Mouse (Mus musculus) forebrain, embryonic 10.5 days (tissue): Measurements from ENCODE around the gene Tmbim1. TPM values are rescaled to one million over a fixed set of nuclear protein-coding genes. Genes with fewer than 3 reads are reported as not detected.
A peak's percentile ranks its signal among the peaks of the same experiment; 100 is the strongest.

Experiments
- DNase-seq: peaks from one replicate; pipeline ENCODE4 v3.0.0-alpha.2; 2017; ENCODE audit warnings: low spot score; ENCODE audit errors: extremely low spot score
- H3K27ac ChIP-seq: fragments of 300-500 bp; sonication (generic); 2 replicates; pipeline ENCODE4 v1.5.1; 2016; ENCODE audit warnings: mild to moderate bottlenecking
- H3K27me3 ChIP-seq: fragments of 300-500 bp; sonication (generic); 2 replicates; pipeline ENCODE4 v1.6.1; 2016; ENCODE audit warnings: mild to moderate bottlenecking; ENCODE audit not compliant: poor library complexity, severe bottlenecking
- H3K36me3 ChIP-seq: fragments of 300-500 bp; sonication (generic); replicated peaks from 2 replicates; pipeline ENCODE4 v1.6.1; 2016; ENCODE audit warnings: mild to moderate bottlenecking, moderate library complexity
- H3K4me1 ChIP-seq: fragments of 300-500 bp; sonication (generic); 2 replicates; pipeline ENCODE4 v1.6.1; 2016
- H3K4me3 ChIP-seq: fragments of 300-500 bp; sonication (generic); 2 replicates; pipeline ENCODE4 v1.5.1; 2016; ENCODE audit warnings: mild to moderate bottlenecking, moderate library complexity
- H3K9me3 ChIP-seq: fragments of 300-500 bp; sonication (generic); 2 replicates; pipeline ENCODE4 v1.6.1; 2016; ENCODE audit warnings: mild to moderate bottlenecking, moderate library complexity
- WGBS: fragments of 180-500 bp; shearing (Covaris S2); methylation state at CpG from one replicate; pipeline ENCODE4 v1.1.7; 2016; 5-methylcytosine and 5-hydroxymethylcytosine counted together
- polyA plus RNA-seq: library from polyadenylated mRNA; unstranded; fragments of >200 nt; fragmentation: Nextera tagmentation; extraction: Ambion mirVana; gene quantifications from 2 replicates; pipeline ENCODE4 v1.2.1, GENCODE M21; 2016

Tmbim1 gene
- polyA plus RNA-seq, 1 experiment from 2014 or later: 8.3 TPM

DNA sequence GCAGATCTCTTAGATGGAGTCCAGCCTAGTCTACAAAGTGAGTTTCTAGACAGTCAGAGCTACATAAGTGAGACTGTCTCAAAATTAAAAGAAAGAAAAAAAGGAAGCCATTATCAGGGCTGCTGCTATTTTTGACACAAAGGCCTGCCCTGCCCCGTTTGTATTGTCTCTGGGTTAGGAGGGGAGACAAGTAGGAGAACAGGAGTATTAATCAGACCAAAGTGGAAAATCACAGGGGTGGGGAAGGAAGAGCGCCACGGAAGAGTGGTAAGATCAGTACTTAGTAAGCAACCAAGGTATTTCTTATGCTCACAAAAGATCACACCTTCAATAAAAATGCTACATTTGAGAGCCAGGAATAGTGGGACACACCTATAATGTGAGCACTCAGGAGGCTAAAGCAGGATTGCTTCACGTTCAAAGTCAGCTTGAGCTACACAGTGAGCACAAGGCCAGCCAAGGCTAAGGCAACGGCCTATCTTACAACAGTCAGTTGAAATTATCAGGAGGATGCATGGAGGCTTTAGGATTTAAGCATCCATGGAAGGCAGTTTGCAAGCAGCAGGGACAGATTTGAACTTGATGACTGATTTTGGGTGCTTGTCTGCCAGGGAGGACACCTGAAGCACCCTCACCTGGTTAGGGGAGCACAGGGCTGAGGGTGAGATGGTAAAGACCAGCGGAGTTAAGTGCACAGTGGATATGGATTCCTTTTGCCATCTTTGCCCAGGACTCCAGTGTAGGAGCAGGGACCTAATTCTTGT, 4.9 kb downstream of the Tmbim1 start:
- 88% methylated on average over 6 of the region's 6 CpGs for WGBS
- no peak overlapping the region for H3K4me3 ChIP-seq
- H3K9me3 ChIP-seq: no peaks in the 10 kb centered on the region
- no peak overlapping the region for H3K27ac ChIP-seq
- peaks cover 30% of the 10 kb centered on the region for H3K4me1 ChIP-seq
- no peak for DNase-seq
- H3K27me3 ChIP-seq: peaks cover 30% of the 10 kb centered on the region
- peaks cover 9% of the 10 kb centered on the region for H3K36me3 ChIP-seq

DNA sequence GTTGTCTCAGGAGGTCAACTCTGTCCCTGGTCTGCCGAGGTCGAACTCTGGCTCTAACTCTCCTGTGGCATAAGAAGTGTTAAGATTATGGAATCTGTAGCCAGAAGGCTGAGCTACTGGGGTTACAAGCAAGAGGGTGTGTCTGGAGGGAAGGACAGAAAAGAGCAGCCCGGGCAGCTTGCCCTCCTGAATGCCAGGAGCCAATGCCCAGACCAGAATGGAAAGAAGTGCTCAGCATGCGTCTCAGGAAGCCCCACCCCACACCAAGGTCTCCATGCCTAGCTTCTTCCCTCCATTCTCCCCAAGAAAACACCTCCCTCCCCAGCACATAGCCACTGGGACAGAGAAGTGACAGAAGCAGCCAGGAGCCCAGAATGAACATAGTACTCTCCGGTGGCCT, 6.4 kb downstream of the Tmbim1 start:
- H3K4me1 ChIP-seq: peaks cover 33% of the 10 kb centered on the region
- no peaks in the 10 kb centered on the region for H3K9me3 ChIP-seq
- H3K4me3 ChIP-seq: no peak overlapping the region
- DNase-seq: no peak
- peaks cover 12% of the 10 kb centered on the region for H3K36me3 ChIP-seq
- H3K27ac ChIP-seq: no peak overlapping the region
- H3K27me3 ChIP-seq: peaks cover 15% of the 10 kb centered on the region
- WGBS: 84% methylated on average over 5 of the region's 5 CpGs

DNA sequence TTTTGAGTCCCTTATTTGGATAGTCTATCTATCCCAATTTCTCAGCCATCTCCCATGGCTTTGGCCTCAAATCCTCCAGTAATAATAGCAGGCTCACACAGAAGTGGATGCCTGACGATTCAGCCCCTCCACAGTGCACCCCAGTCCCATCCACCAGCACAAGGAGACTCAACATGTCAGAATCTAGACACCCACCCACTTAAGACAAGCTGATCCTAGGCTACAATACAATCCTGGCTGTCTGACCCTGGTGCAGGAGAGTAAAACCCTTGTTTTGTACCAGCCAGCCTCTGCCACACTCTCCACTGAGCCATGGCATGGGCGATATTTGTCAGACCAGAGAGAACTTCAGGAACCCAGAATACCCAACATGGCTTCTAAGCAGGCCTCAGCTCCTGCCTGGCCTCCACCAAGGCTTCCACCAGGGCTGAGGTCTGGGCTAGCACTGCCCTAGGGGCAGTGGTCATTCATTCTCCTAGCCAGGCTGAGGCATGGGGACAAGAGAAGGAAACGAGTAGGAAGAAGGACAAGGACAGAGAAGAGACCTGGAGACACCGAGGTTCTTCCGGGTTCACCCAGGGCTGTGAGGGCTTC, 7.2 kb downstream of the Tmbim1 start:
- no peak overlapping the region for H3K27ac ChIP-seq
- DNase-seq: no peak
- peaks cover 11% of the 10 kb centered on the region for H3K27me3 ChIP-seq
- peaks cover 18% of the 10 kb centered on the region for H3K36me3 ChIP-seq
- H3K9me3 ChIP-seq: no peaks in the 10 kb centered on the region
- no peak overlapping the region for H3K4me3 ChIP-seq
- peaks cover 25% of the 10 kb centered on the region for H3K4me1 ChIP-seq
- 86% methylated on average over 5 of the region's 5 CpGs for WGBS

DNA sequence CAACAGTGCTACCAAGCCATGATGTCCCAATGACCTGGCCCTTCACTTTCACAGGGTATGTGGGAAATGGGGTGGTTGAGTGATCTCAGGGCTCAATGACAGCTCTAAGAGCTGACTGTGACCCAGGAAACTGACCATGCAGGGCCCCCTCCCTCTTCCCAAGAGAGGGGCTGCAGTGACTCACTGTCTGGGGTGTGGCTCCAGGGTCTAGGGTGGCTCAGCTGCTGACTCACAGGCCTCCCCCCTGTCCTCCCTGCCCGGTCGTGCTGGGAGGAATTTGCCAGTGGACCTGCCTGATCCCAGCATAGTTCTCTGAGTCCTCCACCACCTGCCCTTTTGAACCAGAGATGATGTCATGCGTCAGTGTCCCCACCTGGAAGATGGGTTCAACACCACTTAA, 8.2 kb downstream of the Tmbim1 start:
- Histone ChIP-seq H3K4me1 (peaks cover 23% of the 10 kb centered on the region), H3K36me3 (peaks cover 27% of the 10 kb centered on the region), H3K4me3 (no peak overlapping the region), H3K27me3 (0 out of 2 replicates have a peak, but pooled peaks cover 3% of the 10 kb centered on the region), H3K27ac (peak overlapping the region; percentile 17; the same call in 1 of the 2 replicates), H3K9me3 (no peaks in the 10 kb centered on the region)
- WGBS: 83% methylated on average over 3 of the region's 3 CpGs
- no peak for DNase-seq

DNA sequence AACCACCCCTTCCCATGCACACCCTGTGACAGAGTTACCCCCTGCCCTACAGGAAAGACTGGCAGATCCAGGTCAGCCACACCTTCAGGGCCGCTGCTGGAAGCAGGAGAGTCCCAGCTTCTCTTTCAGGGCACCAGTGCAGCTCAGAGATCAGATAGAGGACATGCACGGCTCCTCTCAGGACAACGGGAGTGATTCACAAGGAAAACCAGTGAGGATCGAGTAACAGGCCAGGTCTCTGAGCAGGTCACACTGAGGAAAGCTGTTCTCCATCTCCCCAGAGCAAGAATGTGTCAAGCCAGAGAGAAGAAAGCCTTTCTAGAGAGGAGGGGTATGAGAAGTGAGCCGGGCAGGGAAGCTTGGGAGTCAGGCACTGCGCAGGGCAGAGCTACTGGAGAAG, 8.9 kb downstream of the Tmbim1 start:
- Histone ChIP-seq H3K4me1 (peaks cover 23% of the 10 kb centered on the region), H3K36me3 (peaks cover 35% of the 10 kb centered on the region), H3K9me3 (no peaks in the 10 kb centered on the region), H3K27ac (peak overlapping the region; percentile 74), H3K4me3 (no peak overlapping the region), H3K27me3 (no peaks in the 10 kb centered on the region)
- no peak for DNase-seq
- WGBS: 67% methylated on average over 6 of the region's 6 CpGs

DNA sequence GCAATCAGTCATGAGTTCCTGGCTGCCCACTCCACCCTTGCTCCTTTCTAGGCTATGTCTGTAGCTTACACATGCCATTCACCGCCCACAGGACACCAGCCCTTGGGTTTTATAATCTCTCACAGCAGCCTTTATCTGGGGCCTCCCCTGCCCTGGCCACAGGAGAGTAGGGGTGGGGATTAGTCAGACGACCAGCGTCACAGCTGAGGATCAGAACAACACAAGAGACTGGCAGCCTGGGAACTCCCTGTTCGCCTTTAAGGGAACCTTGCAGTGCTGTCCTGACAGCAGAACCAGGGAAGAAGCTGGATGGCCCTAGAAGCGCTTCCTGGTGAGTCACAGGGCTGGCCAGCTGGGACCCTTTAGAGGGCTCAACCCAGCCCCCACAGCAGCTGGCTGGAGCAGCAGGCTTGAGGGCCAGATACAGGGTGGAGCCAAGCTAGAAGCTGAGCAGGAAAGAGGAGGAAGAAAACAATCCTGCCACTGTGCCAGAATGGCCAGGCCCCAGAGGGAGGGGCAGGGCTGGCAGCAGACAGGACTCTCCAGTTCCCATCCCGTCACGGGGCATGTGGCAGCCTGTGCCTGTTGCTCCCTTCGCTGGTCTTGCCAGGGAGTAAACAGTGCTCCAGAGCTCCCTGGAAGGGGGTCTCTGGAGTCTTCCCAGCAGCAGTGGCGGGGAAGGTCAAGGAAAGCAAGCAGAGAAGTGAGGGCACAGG, 9.8 kb downstream of the Tmbim1 start:
- Histone ChIP-seq H3K4me1 (peaks cover 23% of the 10 kb centered on the region), H3K4me3 (peak overlapping the region; percentile 19; the same call in 1 of the 2 replicates), H3K36me3 (peaks cover 43% of the 10 kb centered on the region), H3K27ac (peak overlapping the region; percentile 74), H3K9me3 (no peaks in the 10 kb centered on the region), H3K27me3 (no peaks in the 10 kb centered on the region)
- 26% methylated on average over 9 of the region's 9 CpGs for WGBS
- peak; percentile 33 for DNase-seq

DNA sequence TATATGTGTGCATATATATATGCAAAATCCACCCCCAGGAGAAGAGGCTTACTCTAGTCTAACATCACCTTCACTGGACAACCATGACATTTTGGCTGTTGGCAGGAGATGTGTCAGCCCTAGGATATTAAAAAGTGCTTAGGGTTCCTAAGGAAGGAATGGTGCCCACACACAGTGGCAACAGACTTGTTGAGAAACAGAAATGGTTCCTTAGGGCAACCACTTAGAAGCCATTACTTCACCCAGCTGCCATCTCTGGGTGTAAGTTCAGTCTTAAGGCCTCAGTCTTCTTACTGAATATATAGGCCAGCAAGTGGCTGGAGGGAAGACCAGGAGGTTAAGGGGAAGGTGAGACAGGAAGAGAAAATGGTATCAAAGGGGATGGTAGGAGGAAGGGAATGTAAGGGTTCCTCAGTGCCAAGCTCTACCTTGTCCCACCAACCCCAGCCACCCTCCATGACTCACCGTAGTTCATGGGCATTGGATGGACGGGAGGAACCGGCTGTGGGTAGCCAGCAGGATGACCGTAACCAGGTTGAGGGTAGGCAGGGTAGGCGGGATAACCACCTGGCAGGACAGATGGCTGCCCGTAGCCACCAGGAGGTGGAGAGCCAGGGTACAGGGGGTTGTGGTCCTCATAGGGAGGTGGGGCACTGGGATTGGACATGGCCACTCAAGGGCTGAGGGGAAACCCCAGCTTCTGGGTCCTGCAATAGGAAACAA, 10.5 kb downstream of the Tmbim1 start:
- Histone ChIP-seq H3K4me3 (peak overlapping the region; percentile 19; the same call in 1 of the 2 replicates), H3K4me1 (peaks cover 23% of the 10 kb centered on the region), H3K27ac (peak overlapping the region; percentile 74), H3K27me3 (no peaks in the 10 kb centered on the region), H3K36me3 (peaks cover 50% of the 10 kb centered on the region), H3K9me3 (no peaks in the 10 kb centered on the region)
- WGBS: 89% methylated on average over 6 of the region's 6 CpGs
- DNase-seq: no peak

DNA sequence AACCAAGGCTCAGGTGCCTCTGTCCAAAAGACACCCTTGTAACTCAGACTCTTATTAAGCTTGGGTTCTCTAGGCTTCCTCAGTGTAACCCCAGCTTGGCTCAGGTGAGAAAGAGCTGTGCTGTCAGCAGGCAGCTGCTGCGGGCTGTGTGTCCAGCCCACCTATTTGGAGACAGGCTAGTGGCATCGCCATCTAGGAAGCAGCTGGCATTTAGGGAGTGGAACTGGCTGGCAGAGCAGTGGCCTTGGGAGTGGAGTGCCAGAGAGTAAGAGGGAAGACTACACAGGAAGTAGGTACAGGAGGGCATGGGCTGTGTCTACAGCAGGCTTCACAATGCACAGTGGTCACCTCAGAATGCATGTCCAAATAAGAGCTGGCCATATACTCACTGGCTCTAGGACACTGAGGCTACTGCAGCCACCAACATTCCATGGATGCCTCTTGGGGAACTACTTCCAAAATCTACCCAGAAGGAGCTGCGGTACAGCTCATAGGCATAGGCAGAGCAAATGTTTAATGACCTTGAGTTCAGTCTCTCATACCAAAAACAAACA, 11.3 kb downstream of the Tmbim1 start:
- no peak for DNase-seq
- Histone ChIP-seq H3K27ac (no peak overlapping the region), H3K4me1 (peaks cover 23% of the 10 kb centered on the region), H3K36me3 (peaks cover 58% of the 10 kb centered on the region), H3K27me3 (no peaks in the 10 kb centered on the region), H3K4me3 (no peak overlapping the region), H3K9me3 (no peaks in the 10 kb centered on the region)
- 92% methylated on average over 3 of the region's 3 CpGs for WGBS

DNA sequence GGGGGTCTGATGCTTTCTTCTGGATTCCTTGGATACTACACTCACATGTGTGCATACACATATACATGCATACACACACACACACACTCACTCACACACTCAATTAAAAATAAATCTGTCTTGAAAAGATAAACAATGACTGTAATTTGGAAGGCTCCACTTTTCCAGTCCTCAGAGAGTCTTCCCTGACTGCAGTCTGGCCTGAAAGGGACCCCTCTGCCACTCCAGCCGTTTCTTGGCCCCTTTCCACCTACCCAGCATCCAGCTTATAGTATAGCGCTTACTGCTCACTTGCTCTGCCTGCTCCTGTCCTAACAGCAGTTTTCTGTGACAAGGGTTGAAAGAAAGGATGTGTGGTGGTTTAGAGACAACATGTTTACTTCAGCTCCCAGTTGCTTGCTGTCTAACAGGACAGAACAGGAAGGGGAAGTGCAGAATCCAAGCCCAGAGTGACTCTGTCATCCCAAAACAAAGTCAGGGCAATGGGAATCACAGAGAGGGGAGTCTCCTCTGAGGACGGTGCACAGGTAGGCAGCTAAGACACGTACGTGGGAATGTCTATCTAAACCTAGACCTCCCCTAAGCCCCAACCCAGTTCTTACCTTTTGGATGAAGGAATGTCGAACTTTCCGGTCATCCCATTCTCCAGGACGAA, 12.0 kb downstream of the Tmbim1 start:
- H3K36me3 ChIP-seq: peaks cover 65% of the 10 kb centered on the region
- no peak overlapping the region for H3K4me3 ChIP-seq
- DNase-seq: no peak
- 91% methylated on average over 8 of the region's 8 CpGs for WGBS
- peaks cover 23% of the 10 kb centered on the region for H3K4me1 ChIP-seq
- no peak overlapping the region for H3K27ac ChIP-seq
- no peaks in the 10 kb centered on the region for H3K9me3 ChIP-seq
- no peaks in the 10 kb centered on the region for H3K27me3 ChIP-seq

DNA sequence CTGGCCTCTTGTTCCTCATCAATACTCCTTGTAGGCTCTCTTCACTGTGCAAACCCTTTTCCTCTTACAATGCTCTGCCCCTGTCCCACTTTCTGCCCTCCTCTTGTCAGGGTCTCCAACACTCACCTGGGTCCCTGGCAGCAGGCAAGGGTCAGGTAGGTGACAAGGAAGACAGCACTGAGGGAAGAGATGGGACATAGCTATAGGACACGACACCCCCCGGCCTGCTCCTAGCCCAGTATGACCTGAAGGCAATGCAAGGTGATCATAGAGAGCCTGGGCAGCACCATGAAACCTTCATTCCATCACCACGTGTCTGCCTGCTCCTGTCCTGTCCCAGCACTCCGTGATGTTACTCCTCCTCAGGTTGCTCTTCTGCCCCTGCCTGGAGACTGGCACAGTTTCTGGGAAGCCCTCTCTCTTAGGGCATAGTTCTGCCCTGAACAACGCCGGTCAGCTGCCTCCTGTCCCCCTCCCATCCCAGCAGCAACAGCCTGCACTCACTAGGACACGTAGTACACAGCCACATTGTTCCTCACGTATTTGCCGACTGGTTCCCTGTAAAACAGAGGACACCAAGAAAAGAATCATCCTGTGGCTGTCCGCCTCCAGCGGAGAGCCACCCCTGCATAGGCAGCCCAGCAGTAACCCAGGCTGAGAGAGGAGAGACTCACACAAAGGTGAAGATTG, 12.9 kb downstream of the Tmbim1 start:
- Histone ChIP-seq H3K9me3 (no peaks in the 10 kb centered on the region), H3K4me1 (peaks cover 23% of the 10 kb centered on the region), H3K27ac (no peak overlapping the region), H3K27me3 (no peaks in the 10 kb centered on the region), H3K36me3 (peaks cover 67% of the 10 kb centered on the region), H3K4me3 (no peak overlapping the region)
- WGBS: 90% methylated on average over 11 of the region's 11 CpGs
- no peak for DNase-seq

DNA sequence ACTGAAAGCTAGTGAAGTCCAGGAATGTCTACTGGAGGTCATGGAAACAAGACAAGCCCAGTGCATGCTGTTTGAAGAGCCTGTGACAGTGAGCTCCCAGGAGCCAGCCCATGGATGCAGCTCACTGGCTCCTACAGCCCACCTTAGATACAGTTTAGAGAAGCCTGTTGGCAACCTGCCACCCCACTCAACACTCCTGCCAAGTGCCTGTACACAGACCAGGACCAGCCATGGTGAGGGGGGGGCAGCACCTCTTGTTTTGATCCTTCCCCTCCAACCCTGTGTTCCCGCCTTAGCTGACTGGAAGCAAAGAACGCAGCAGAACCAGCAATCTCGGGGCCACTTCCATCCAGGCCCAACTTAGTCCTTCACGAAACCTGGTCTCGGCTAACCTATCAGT, 15.3 kb downstream of the Tmbim1 start:
- H3K27me3 ChIP-seq: no peaks in the 10 kb centered on the region
- H3K4me3 ChIP-seq: no peak overlapping the region
- no peak for DNase-seq
- H3K9me3 ChIP-seq: no peaks in the 10 kb centered on the region
- WGBS: 92% methylated on average over 5 of the region's 5 CpGs
- H3K36me3 ChIP-seq: peaks cover 59% of the 10 kb centered on the region
- H3K4me1 ChIP-seq: peaks cover 19% of the 10 kb centered on the region
- no peak overlapping the region for H3K27ac ChIP-seq
